Mouse (Mus musculus) lung, adult 2 months (tissue): ENCODE measurements around the gene Arid1b.

Source experiments
- CTCF ChIP-seq: fragments of 200-500 bp; IDR thresholded peaks from 2 replicates; pipeline ENCODE4 v1.5.1; 2011; ENCODE audit warnings: mild to moderate bottlenecking, low read length, control low read depth; ENCODE audit not compliant: insufficient read depth
- POLR2A ChIP-seq: fragments of 200-500 bp; IDR thresholded peaks from 2 replicates; pipeline ENCODE4 v1.6.1; 2011; ENCODE audit warnings: low read depth, mild to moderate bottlenecking, control low read depth, low read length, borderline replicate concordance; ENCODE audit errors: extremely low read depth

DNA sequence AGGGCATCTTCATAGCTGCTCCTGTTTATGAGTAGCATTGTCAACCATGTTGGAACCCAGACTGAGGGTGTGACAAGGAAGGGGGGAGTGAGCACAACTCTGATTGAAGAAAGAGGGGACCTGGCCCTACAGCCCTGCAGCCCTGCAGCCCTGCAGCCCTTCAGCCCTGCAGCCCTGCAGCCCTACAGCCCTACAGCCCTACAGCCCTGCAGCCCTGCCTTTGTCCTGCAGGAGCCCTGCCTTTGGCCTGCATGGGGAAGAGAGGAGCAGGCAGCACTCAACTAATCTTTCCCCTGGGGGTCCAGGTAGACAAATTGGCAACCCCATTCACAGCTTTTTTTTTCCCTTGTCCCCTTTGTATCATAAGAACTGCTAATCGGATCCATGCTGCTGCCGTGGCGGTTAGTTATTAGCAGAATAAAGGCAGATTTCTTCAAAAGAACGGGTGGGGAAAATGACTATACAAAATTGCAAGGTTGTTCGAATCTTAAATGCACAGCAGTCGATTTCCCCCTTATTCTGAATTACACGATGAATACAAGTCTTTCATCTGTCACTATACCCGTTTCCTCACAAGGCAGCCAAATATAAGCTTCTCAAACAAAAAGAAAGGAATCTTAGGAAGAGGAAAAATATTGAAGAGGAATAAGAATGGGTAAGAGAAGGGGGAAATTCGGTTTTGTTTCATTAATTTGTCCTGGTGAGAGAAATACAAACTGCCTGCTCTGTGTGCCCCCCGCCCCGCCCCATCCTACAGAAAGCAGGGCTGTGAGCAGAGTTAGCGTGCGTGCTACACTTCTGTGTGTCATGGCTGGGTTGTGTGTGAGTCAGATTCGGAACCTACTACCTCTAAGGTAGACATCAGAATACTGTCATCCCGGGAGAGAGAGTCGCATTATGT is 260.8 kb downstream of the Arid1b start:
- no peak for TF ChIP-seq POLR2A
- no peak for TF ChIP-seq CTCF
